Mouse (Mus musculus): Measurements from ENCODE around the gene Rnf167.
A peak's percentile ranks its signal among the peaks of the same experiment; 100 is the strongest.

The Rnf167 gene

GRCm38 (mm10) chr11:70638293-70638692 lies 8.7 kb upstream of the Rnf167 start:
- no peak for DNase-seq

- no peak for DNase-seq
Measured at GRCm38 (mm10) chr11:70638714-70639278, 8.2 kb upstream of the Rnf167 start, which contains the start of gene Gp1ba. Gene Gp1ba (plus strand): TSS chr11:70639122.

DNA sequence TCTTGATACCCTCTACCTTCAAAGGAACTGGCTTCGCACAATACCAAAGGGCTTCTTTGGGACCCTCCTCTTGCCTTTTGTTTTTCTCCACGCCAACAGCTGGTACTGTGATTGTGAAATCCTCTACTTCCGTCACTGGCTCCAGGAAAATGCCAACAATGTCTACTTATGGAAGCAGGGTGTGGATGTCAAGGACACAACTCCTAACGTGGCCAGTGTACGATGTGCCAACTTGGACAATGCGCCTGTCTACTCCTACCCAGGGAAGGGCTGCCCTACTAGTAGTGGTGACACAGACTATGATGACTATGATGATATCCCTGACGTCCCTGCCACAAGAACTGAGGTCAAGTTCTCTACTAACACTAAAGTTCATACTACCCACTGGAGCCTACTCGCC lies 7.1 kb upstream of the Rnf167 start:
- no peak for DNase-seq

DNA sequence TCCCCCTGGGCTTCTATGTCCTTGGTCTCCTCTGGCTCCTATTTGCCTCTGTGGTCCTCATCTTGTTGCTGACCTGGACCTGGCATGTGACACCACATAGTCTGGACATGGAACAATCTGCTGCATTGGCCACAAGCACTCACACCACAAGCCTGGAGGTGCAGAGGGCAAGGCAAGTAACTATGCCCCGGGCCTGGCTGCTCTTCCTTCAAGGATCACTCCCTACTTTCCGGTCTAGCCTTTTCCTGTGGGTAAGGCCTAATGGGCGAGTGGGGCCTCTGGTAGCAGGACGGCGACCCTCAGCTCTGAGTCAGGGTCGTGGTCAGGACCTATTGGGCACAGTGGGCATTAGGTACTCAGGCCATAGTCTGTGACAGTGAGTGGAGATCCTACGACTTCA lies 5.8 kb upstream of the Rnf167 start:
- no peak for DNase-seq

DNA sequence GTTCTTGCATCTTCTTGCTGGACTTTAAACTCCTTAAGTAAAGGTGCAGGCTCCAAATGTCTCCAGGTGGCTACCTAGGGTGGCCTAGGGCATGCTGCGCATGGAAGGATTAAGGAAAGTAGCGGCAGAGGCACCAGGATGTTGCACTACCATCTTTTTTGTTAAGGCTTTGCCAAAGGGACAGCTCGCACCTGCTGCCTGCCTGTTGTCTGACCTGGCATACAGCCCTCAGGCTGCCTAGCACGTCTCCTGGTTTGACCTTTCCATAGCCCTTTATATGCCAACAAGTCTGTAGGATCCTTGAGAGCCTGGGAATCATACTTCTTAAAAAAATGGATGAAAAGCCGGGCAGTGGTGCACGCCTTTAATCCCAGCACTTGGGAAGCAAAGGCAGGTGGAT lies 4.0 kb upstream of the Rnf167 start:
- DNase-seq = no peak

- no peak for DNase-seq
Measured at GRCm38 (mm10) chr11:70644564-70645103, 2.4 kb upstream of the Rnf167 start.

DNA sequence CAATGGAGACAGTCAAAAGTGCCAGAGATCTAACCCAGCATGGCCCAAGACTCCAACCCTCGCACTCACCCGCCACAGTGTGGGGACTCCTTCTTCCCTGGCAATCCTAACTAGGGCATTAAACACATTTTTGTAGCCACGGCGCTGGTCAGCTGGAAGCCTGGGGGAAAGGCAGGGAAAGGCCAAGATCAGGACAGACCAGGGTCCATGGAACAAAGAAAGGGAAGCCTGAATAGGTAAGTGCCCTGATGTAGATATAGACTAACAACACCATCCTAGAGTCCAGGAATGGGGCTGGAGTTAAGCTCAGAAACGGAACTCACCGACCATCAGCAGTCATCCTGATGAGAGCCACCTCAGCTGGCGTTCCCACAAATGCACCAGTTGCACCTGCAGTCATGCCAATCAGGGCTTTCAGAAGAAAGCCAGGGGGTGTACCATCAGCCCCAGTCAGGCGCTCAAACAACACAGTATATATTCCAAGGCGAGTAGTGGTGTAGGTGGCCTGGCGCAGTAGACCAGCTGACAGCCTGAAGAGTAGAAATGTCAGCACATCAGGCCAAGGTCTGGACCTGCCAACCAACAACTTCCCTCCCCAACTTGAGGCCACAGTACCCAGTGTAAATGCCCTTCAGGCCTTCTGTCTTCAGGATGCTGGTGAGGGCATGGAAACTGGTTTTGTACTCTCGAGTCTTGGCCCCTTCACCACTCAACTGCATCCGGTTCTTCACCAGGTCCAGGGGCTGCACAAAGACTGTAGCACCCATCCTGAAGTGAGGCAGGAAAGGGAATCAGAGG lies 1.4 kb upstream of the Rnf167 start:
- DNase-seq = peak; percentile 20

- peak; percentile 25 for DNase-seq
Measured at GRCm38 (mm10) chr11:70646259-70646555, 828 bp upstream of the Rnf167 start.

DNA sequence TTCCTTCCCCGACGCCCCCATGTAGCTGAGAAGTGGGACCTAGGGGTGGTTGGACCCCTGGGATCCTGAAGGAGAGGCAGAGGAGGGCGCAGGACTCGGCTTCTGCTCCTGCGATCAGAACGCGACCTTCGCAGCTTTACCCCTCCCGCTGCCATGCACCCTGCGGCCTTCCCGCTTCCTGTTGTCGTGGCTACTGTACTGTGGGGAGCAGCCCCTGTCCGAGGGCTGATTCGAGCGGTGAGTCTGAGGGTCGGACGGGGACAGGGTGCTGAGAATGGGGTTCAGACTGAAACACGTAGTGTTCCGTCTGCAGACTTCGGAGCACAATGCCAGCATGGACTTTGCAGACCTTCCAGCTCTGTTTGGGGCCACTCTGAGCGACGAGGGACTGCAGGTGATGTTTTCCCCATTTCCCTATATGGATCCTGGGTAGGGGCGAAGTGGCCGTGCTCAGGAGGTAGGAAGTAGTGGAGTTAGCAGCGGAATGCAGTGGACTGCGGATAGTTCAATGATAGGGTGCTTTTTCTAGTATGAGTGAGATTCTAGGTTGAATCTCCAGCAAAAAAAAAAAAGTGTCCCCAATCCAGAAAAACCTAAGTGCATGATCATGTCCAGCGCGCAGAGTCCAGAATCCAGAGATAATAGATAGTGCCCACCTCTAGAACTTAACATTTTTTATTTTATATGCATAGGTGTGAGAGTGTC lies 833 bp downstream of the Rnf167 start:
- peak; percentile 71 for DNase-seq

DNA sequence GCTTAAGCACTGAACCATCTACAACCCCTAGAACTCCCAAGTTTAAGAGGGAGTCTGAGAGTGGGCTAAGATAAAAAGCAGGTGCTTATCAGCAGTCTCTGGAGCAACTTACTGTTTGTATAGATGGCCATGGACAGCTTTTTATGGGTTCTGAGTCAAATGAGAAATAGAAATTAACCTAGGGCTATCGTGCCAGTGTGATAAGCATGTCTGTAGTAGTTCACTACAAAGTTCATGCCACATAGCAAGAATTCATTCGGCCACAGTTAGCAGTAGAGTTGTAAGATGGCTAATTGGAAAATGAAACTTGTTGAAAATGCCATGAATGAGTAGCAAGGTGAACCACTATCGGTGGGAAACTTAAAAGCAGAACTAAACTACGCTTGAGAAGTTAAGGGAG lies 1.5 kb downstream of the Rnf167 start:
- DNase-seq = no peak

DNA sequence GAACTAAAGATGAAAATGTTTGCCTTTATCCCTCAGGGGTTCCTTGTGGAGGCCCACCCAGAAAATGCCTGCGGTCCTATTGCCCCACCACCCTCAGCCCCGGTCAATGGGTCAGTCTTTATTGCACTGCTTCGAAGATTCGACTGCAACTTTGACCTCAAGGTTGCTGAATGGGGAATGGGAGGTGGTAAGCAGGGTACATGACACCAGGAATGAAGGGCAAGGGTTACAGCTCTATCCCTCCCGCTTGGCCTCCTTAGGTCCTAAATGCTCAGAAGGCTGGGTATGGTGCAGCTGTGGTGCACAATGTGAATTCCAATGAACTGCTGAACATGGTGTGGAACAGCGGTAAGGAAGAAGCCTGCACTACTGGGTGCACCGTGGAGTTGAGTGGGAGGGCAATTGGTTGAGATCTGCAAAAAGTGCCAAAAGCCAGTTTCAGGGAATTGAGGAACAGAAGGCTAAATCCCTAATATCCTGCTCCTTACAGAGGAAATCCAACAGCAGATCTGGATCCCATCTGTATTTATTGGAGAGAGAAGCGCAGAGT lies 2.2 kb downstream of the Rnf167 start:
- peak; percentile 28 for DNase-seq

GRCm38 (mm10) chr11:70650322-70651175 lies 3.5 kb downstream of the Rnf167 start:
- DNase-seq = peak; percentile 62

- peak; percentile 33 for DNase-seq
Measured at GRCm38 (mm10) chr11:70651391-70651790, 4.4 kb downstream of the Rnf167 start.

- peak; percentile 72 for DNase-seq
Measured at GRCm38 (mm10) chr11:70652029-70652883, 5.2 kb downstream of the Rnf167 start.

DNA sequence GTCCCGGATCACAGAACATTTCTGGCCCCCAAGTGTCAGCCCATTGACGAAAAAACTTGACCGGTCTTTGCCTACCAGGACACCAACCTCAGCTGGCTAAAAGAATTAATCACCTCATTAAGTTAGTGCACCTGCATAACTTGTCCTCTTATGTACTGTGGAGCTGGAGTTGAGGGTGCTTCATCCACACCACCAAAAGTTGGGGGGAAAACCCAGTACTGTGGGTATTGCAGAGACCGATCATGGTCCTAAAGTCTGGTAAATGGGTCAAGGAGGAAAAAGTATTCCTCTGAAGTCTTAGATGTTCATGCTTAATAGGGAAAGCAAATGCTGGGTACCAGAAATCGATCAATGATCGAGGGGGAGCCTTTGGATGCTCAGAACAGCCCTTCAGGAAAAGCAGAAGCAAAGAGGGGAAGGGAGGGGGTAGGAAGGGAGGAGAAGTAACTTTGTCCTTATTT lies 5.9 kb downstream of the Rnf167 start:
- peak; percentile 30 for DNase-seq

DNA sequence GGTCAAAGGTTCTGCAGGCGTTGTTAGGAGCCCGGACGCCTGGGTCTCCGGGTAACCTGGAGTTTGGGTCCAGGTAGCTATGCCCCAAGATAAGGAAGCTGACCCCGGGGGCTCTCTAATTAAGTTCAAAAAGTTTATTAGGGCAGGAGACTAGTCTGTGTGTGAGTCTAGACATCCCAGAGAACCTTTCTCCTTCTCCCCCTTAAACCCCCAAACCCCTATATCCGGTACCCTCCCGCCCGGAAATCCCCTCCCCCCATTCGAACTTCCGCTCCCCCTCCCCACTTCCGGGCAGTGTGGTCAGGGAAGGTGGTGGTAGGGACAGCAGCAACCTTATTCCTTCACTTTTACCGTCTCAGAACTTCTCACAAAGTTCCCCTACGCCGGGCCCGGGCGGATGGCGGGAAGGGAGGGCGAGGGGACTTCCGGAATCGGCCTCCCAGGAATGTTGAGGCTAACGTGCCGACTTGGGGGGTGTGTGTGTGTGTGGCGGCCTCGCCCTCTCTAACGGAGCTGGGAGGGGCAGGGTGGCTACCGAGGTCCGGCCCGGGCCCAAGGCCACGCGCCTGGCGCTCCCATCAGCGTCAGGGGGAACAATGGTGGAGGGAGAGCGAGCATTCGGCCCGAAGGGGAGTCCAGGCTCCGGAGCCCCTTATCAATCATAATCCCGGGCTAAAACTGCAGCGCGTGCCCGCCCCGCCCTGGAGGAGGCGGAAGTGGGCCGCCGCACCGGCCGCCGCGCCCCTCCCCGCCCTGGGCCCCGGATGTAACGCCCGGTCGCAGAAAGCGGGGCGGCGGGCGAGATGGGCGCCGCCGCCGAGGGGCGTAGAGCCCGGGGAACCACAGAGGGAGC lies 6.5 kb downstream of the Rnf167 start:
- DNase-seq = peak; percentile 89

- peak; percentile 89 for DNase-seq
Measured at GRCm38 (mm10) chr11:70654198-70654922, 7.3 kb downstream of the Rnf167 start, which contains the start of gene Pfn1. Gene Pfn1 (minus strand): TSS chr11:70654644.

GRCm38 (mm10) chr11:70654923-70655570 lies 8.0 kb downstream of the Rnf167 start:
- peak; percentile 84 for DNase-seq

All from thymus, postnatal 4 days (tissue).